Mouse (Mus musculus): Measurements from ENCODE around the gene Fam3a.

Gene Fam3a

DNA sequence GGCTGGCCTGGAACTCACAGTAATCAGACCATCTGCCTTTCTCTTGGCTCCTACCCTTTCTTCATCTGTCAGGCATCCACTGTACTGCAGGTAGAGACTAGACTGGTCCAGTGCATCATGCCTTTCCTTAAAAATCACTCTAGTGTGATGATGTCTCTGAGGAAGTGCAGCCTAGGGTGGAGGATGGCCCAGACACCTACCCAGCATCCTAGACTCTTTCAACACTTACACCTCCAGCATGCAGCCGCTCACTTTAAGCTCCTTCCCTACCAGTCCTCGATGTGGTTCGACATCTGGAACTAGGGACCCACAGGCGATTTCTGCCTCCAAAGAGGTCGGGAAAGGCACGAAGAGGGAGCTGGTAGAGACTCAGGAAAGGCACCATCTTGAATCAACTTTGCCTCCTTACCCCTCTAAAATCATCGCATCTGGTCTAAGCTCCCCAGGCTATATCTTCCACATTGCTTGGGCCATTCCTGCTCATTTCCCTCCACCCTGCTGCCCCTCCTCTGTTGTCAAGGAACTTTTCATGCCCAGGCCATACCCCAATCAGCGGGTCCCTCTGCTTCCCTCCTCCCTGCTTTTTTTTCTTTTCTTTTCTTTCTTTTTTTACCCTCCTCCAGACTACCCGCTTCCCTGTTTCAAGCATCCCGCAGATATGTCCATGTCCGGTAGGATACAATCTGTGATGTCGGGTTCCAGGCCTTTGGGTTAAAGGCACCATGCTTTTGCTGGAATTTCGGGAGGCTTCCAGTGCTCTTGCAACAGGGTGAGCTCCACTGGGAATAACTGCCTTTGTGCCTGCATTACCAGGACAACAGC lies 40.2 kb downstream of the Fam3a start:
- no peak for DNase-seq (ENCODE audit: extremely low read depth, low read depth, low spot score)
